Mouse (Mus musculus): ENCODE data around the gene Ssbp2.

DNA sequence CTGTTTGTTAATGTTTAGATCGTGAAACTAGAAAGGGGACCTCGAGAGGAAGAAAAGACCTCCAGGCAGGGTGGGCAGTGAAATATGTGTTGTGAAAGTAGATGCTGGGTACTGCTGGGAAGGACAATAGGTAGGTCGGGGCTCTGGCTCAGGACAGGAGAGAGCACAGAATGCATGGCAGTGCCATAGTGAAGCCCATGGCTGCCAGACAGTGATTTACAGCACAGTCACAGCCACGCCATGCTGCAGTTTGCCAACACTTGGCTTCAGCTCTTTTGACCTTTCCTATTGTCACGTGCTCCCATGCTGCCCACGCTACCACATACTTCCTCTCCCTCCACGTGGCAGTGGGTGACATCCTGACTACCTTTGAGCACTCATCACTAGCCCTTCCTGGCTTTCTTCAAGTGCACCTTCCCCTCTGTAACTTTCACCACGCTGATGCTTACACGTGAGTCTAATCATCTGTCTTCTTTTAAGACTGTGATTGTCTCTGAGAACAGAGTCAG lies 171.3 kb downstream of the Ssbp2 start:
- TF ChIP-seq CTCF (IDR thresholded peaks at IDR 0.05; ENCODE audit: low read depth) (no peak), EP300 (IDR thresholded peaks at IDR 0.05; ENCODE audit: low read depth) (no peak)
